Mouse (Mus musculus) E14TG2a.4 (cell line): ENCODE results near the gene Zfp598.

Experiments used
- CTCF ChIP-seq: conservative IDR thresholded peaks from 2 replicates; pipeline ENCODE4 v1.5.1; 2014; ENCODE audit warnings: low read length
- POU5F1 ChIP-seq: IDR thresholded peaks from 2 replicates; pipeline ENCODE4 v1.6.1; 2014; ENCODE audit warnings: low read length, borderline replicate concordance

- TF ChIP-seq POU5F1: no peak
- peak; percentile 60 for TF ChIP-seq CTCF
Observed at GRCm38 (mm10) chr17:24667416-24667815, 2.1 kb upstream of the Zfp598 start.
